ENCODE assay signal across 18 mouse cellular contexts in the genomic region with DNA sequence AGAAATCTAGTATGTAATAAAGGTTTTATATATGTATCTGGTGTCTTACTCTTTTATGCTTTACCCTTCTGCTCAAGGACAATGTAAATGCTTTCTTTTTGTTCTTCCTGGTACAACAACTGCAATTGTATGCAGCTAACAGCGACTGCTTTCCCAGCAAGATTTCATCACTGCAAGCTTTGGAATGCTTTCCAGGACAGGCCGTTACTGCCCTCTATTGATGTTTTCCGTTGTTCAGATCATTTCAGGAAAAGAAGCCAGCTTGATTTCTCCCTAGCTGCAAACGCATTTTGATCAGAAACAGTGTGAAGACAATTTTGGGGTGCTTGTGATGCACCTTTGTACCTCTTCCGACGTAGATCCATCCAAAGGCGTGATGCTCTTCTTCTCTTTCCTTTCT.
DNase-seq lines count a peak whose midpoint lies in the region; ATAC-seq and TF ChIP-seq lines count a peak whose summit lies in the region.
"Had no signal": no experiment of that assay in that cellular context is flagged by ENCODE, and none has a peak within 500 bp of the region (broad histone marks: within the 10 kb centered on the region; RNA-seq: fewer than 3 reads in every experiment).

No protein-coding gene starts in this region.

- no peaks in the 10 kb centered on the region for H3K36me3 ChIP-seq in kidney, postnatal 0 days (ENCODE audit: insufficient read depth, low read length)
- H3K36me3 ChIP-seq: hindbrain, embryonic 15.5 days; midbrain, embryonic 10.5 days had no signal

- no peak overlapping the region for H3K9ac ChIP-seq in kidney, postnatal 0 days (ENCODE audit: low read depth, low read length)
- H3K9ac ChIP-seq: forebrain, embryonic 13.5 days; hindbrain, embryonic 15.5 days had no signal

- no peak overlapping the region for H3K4me2 ChIP-seq in kidney, postnatal 0 days (ENCODE audit: low read length)
- H3K4me2 ChIP-seq: forebrain, embryonic 13.5 days; heart, embryonic 11.5 days; hindbrain, embryonic 15.5 days had no signal

- no peaks in the 10 kb centered on the region for H3K27me3 ChIP-seq in kidney, postnatal 0 days (ENCODE audit: insufficient read depth, low read length)
- H3K27me3 ChIP-seq: forebrain, embryonic 13.5 days; hindbrain, embryonic 15.5 days had no signal

- peak; percentile 20 to 33 for DNase-seq in cerebellum, postnatal 10 days
- DNase-seq in cerebellum, adult 11-12 months: no peak
- DNase-seq in kidney, postnatal 0 days (ENCODE audit: low spot score): peak; percentile 8
- DNase-seq in kidney, postnatal 10 days: no peak
- peak; percentile 14 for DNase-seq in 3T3-L1 (ENCODE audit: low read depth, low spot score)
- DNase-seq in layer of hippocampus, adult 2 months (ENCODE audit: low spot score in 2 of 2): peak; percentile 32 to 37
- DNase-seq in testis, postnatal 10 days (ENCODE audit: low spot score): no peak
- DNase-seq in lung, postnatal 10 days: no peak
- DNase-seq: gastrocnemius, postnatal 14 days; kidney, postnatal 14 days; lung, adult 18-20 months; spleen, adult 18-20 months; thymus, adult 2 months had no signal

- no peak overlapping the region for H3K4me3 ChIP-seq in kidney, postnatal 0 days (replicated peaks; ENCODE audit: low read depth, low read length)
- H3K4me3 ChIP-seq in layer of hippocampus, adult 2 months: no peak overlapping the region
- H3K4me3 ChIP-seq: forebrain, embryonic 13.5 days; hindbrain, embryonic 15.5 days; midbrain, embryonic 10.5 days had no signal

- ATAC-seq in kidney, postnatal 0 days (replicated peaks; ENCODE audit: low FRiP score, low read depth): no peak
- ATAC-seq: activated CD4-positive, CD25-positive, alpha-beta regulatory T cell, adult 4 months; forebrain, embryonic 13.5 days had no signal

- TF ChIP-seq CTCF in kidney, postnatal 0 days (IDR thresholded peaks at IDR 0.05; ENCODE audit: low read depth): peak; percentile 50
- peak; percentile 73 for TF ChIP-seq CTCF in layer of hippocampus, adult 2 months (conservative IDR thresholded peaks at IDR 0.05)

- no peak overlapping the region for H3K27ac ChIP-seq in kidney, postnatal 0 days
- H3K27ac ChIP-seq in layer of hippocampus, adult 2 months: no peak overlapping the region
- H3K27ac ChIP-seq: forebrain, embryonic 13.5 days; hindbrain, embryonic 15.5 days; midbrain, embryonic 10.5 days had no signal

- WGBS in kidney, postnatal 0 days: 52% methylated on average over 7 of the region's 7 CpGs

- H3K4me1 ChIP-seq in kidney, postnatal 0 days (replicated peaks; ENCODE audit: insufficient read depth, low read length): no peaks in the 10 kb centered on the region
- H3K4me1 ChIP-seq: forebrain, embryonic 13.5 days; hindbrain, embryonic 15.5 days; midbrain, embryonic 10.5 days had no signal

- no peaks in the 10 kb centered on the region for H3K9me3 ChIP-seq in kidney, postnatal 0 days (replicated peaks; ENCODE audit: low read length)
- H3K9me3 ChIP-seq: forebrain, embryonic 13.5 days; hindbrain, embryonic 15.5 days; midbrain, embryonic 10.5 days had no signal

Comparison
In these comparisons a context has a peak if more than half of its experiments do, and no peak if none do; other contexts are left out.
1. DNase-seq: peak in cerebellum, postnatal 10 days (2 of 2), kidney, postnatal 0 days (single experiment), 3T3-L1 (single experiment) and layer of hippocampus, adult 2 months (2 of 2); none in cerebellum, adult 11-12 months (single experiment), kidney, postnatal 10 days (single experiment), testis, postnatal 10 days (single experiment) and lung, postnatal 10 days (single experiment).